Mouse (Mus musculus) neural tube, embryonic 10.5 days (tissue): ENCODE measurements around the gene Polr2i.
A peak's percentile ranks its signal among the peaks of the same experiment; 100 is the strongest.

ENCODE experiments used
- DNase-seq: peaks from one replicate; pipeline ENCODE4 v3.0.0-alpha.2; 2017; ENCODE audit warnings: low spot score; ENCODE audit errors: extremely low spot score

Polr2i gene

GRCm38 (mm10) chr7:30265531-30265930 lies 33.8 kb downstream of the Polr2i start:
- DNase-seq, result no peak

- DNase-seq, result no peak
Measured at GRCm38 (mm10) chr7:30265935-30266334, 34.2 kb downstream of the Polr2i start.

GRCm38 (mm10) chr7:30266780-30267179 lies 35.0 kb downstream of the Polr2i start:
- no peak for DNase-seq

- no peak for DNase-seq
Measured at GRCm38 (mm10) chr7:30269641-30270040, 37.9 kb downstream of the Polr2i start.

GRCm38 (mm10) chr7:30274383-30274782 lies 42.6 kb downstream of the Polr2i start:
- DNase-seq, result no peak

- no peak for DNase-seq
Measured at GRCm38 (mm10) chr7:30278911-30279310, 47.2 kb downstream of the Polr2i start.

GRCm38 (mm10) chr7:30279536-30279935 lies 47.8 kb downstream of the Polr2i start:
- no peak for DNase-seq

GRCm38 (mm10) chr7:30279951-30280669 lies 48.4 kb downstream of the Polr2i start, which contains the start of the genes Thap8 and Wdr62:
Gene Thap8 (plus strand): TSS chr7:30280094.
Gene Wdr62 (minus strand): TSS chr7:30280419.
- DNase-seq, result peak; percentile 91

GRCm38 (mm10) chr7:30280670-30281138 lies 49.0 kb downstream of the Polr2i start:
- peak; percentile 73 for DNase-seq

GRCm38 (mm10) chr7:30281522-30281921 lies 49.8 kb downstream of the Polr2i start:
- no peak for DNase-seq

- DNase-seq, result no peak
Measured at GRCm38 (mm10) chr7:30282740-30283139, 51.0 kb downstream of the Polr2i start.
